Mouse (Mus musculus): Measurements from ENCODE around the gene Kat2b.

GRCm38 (mm10) chr17:53591910-53592309 lies 25.2 kb downstream of the Kat2b start:
- TF ChIP-seq CTCF (IDR thresholded peaks at IDR 0.05) (no peak), EP300 (IDR thresholded peaks at IDR 0.05) (no peak)

Measured in lung, postnatal 0 days (tissue).